Mouse (Mus musculus) mesoderm, embryonic 11.5 days (tissue): ENCODE results near the gene Shroom2.
"Not testable (repeated sequence)": the region's sequence is repeated elsewhere in the genome, so short reads cannot be mapped to it uniquely, and the experiment has no call there.

Source experiments
- DNase-seq: peaks from one replicate; pipeline ENCODE4 v3.0.0-alpha.2; 2012; ENCODE audit warnings: low read depth, low spot score

Shroom2 gene

DNA sequence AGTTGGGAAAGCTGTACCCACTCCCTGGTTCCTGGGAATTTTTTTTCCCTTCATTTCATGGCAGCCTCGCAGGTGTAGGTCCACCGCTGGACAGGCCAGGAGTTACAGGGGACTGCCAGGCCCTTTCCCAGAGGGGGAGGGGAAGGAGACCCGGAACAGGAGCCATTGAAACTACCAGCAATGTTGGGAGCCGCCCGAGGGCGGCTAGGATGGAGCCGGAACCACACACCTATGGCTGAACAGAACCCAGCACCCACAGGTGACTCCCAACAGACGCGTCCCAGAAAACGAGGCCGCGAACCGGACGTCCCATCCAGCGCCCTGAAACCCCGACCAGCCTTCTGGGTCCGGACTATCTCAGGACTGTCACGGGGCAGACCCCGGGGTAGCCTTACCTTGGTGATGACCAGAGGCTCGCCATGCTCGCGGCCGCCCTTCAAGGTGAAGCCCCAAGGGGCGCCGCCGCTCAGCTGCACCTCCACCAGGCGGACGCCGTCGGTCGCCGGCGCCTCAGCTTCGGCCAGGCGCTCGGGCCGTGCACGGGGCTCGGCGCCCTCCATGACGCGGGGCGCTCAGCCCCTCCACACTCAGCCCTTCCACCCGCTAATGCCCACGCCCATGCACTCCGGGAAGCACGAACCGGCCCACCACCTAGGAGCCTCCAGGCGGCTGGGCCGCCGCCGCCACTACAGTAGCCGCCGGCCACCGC is at the start of gene Shroom2:
TSS of gene Shroom2 (minus strand) at position 575 of the 709 bp plus-strand sequence.
- DNase-seq, result peak; percentile 22

- DNase-seq, result peak; percentile 4
These were observed 49.7 kb upstream of the Shroom2 start for GRCm38 (mm10) chrX:152818996-152819395.

DNA sequence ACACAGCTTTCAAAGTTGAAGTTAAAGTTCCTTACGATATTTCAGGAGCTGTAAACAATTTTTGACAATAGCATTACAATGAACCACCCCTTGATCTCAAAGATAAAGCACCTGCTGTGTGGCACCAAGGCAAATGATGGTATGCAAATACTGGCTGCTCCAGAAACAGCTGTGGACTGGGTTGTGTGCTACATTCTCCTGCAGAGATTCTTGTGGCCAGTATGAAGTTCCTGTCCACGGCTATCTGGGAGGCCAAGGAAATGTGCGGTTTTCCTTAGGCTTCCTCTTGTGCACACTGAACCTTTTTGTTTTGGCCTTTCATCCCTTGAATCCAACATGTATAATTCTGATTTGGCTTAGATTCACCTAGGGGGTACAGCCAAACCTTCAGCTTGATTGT is 44.1 kb upstream of the Shroom2 start:
- no peak for DNase-seq

- DNase-seq, result no peak
These were observed 36.1 kb upstream of the Shroom2 start for GRCm38 (mm10) chrX:152805317-152805716.

GRCm38 (mm10) chrX:152788611-152789010 is 19.3 kb upstream of the Shroom2 start:
- no peak for DNase-seq

- DNase-seq, result no peak
These were observed 18.9 kb upstream of the Shroom2 start for GRCm38 (mm10) chrX:152788129-152788528.

- DNase-seq, result peak; percentile 13
These were observed 12.6 kb upstream of the Shroom2 start, which contains the start of gene Gpr143 for GRCm38 (mm10) chrX:152781720-152782403. TSS of gene Gpr143 (plus strand) at chrX:152781921.

DNA sequence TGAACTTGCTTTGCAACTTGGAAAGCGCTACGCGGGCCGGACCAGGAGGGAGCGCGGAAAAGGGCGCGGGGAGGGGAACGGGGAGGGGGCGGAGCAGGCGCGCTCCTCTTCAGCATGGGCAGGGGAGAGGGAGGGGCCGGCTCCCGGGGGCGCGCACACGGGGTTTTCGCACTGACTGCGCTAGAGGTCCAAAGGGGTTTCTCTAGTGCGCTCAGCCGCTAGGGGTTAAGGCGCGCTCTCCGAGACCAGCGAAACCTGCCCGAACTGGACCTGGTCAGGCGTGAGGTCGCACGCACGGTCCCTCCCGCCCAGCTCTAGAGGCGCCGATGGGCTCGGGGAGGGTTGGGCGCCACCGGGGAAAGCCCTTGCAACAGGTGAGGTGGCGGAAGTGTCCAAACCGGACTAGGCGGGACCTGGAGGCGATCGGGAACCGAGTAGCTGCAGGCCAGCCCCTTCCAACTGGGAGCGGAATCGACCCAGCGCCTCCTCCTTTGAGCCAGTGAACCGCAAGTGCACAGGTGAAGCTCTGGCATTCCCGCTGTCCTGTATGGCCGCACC is 414 bp upstream of the Shroom2 start:
- DNase-seq, result peak; percentile 75

DNA sequence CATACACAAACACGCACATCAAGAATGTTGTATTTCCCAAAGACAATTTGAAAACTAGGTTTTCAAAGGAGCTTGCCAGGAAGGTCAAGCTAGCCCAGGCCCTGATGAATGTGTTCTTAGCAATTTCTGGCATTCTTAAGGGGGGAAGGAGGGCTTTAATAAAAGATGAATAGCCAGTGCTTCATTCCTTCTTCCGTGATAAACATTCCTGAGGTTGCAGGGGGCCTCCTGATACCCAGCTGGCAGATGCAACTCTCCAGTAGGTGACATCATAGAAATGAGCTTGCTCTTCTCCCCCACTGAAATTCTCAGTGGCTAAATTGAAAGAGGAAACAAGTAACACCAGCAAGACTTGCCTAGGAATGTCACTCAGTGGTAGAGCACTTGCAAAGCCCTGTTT is 5.1 kb downstream of the Shroom2 start:
- peak; percentile 22 for DNase-seq

GRCm38 (mm10) chrX:152762855-152763254 is 6.4 kb downstream of the Shroom2 start:
- DNase-seq, result no peak

- no peak for DNase-seq
These were observed 6.8 kb downstream of the Shroom2 start for GRCm38 (mm10) chrX:152762437-152762836.

DNA sequence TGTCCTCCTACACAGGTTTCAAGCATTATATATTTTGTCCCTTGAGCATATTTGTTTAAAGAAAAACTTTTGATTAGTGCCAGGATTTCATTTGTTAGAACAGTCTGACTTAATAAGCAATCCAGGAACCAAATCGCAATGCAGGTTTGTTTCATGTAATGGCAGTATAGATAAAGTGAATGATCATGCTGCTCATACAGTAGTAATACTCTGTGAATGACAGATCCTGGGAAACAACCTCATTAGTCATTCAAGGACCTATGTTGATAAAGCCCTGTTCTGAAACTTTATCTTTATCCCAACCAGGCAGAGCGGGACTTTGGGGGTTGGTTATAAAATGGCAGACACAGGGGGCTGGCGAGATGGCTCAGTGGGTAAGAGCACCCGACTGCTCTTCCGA is 13.0 kb downstream of the Shroom2 start:
- no peak for DNase-seq

- no peak for DNase-seq
These were observed 13.4 kb downstream of the Shroom2 start for GRCm38 (mm10) chrX:152755819-152756218.

GRCm38 (mm10) chrX:152745925-152746324 is 23.3 kb downstream of the Shroom2 start:
- no peak for DNase-seq

DNA sequence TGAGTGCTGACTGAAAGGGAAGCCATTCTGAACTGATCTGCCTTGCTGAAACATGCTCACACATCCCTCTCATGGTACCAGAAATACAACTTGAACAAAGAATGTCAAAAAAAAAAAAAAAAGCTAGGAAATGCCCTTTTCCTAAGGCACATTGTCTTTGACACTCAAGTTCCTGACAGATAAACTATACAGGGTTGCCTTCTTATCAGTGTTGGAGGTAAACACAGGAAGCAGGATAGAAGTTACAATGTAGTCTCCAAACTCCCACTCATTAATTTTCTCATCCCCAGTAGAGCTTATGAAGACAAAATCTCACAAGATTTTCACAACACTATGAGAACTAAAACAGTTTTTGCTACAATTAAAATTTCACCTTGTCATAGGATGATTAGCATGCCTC is 25.6 kb downstream of the Shroom2 start:
- DNase-seq, result no peak

- DNase-seq, result no peak
These were observed 30.4 kb downstream of the Shroom2 start for GRCm38 (mm10) chrX:152738759-152739368.

GRCm38 (mm10) chrX:152738191-152738590 is 31.1 kb downstream of the Shroom2 start:
- DNase-seq, result no peak

GRCm38 (mm10) chrX:152735283-152735682 is 34.0 kb downstream of the Shroom2 start:
- DNase-seq, result no peak

DNA sequence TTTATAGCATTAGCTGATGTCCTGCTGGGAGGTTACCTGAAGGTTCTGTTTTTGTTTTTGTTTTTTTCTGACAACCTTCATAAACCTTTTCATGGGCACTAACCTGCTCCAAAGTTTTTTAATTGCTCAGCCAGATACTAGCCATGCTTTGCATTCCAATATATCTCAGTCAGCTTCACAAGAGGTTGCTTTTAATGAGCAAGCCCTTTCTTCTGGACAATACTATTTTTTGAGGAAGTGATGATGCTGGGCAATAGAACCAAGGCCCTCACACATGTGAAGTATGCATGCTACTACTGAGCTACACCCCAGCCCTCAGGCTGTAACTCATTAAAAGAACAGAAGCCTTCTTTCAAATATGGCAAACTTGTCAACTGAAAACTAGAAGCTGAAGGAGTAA is 52.6 kb downstream of the Shroom2 start:
- DNase-seq, result no peak

DNA sequence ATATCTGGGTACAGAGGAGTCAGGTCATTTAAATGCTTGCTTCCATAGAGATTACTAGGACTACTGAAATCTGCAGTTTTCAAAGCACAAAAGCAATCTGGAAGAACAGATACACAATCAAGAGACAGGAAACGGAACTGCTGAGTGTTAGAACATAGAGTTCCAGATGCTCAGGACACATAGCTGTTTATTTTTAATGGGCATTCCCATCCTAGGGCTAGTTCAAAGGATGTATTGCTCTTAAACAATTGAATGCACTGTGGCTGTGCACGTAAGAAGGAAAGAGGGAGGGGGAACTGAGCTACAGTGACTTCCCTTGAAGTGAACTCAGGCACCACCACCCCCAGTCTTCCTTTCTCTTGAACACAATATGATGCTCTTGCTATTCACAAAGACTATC is 58.5 kb downstream of the Shroom2 start:
- DNase-seq, result not testable (repeated sequence)

DNA sequence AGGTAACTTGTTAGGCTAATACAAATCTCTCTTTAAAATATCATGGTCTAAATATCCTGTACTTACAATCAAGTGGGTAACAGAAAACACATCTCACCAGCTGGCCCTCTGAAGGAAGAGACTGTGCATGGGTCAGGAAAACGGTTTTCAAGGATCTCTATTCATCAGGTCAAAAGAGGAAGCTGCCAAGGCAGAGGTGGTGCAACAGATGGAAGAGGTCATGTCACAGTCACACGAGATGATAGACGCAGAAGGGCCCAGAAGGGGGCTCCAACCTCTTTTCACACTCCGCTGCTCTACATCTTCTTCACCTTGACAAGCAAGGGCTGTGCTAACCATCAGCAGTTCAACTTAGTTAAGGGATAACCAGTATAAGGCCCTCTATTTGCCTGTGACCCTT is 60.9 kb downstream of the Shroom2 start:
- DNase-seq, result no peak

DNA sequence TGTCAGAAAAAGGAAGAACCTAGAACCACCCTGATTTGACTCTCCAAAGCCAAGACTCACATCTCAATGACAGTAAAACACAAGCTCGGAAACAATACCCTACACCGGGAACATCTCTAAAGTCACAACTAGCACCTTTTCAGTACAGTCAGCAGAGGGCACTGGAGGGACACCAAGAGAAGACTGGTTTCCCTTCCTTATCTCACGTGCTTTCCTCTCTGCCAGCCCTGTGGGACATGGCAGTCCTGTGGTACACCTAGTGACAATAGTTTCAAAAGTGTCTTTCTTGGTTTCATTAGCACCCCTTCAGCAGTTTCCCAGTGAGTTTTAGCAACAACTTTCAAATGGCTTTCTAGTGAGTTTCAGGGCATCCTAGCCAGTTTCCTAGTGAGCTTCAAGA is 63.9 kb downstream of the Shroom2 start:
- peak; percentile 23 for DNase-seq
